Mouse (Mus musculus): ENCODE measurements around the gene Chmp1a. TPM values are rescaled to one million over a fixed set of nuclear protein-coding genes. Genes with fewer than 3 reads are reported as not detected.

Chmp1a gene
- 31.5 TPM for polyA plus RNA-seq (2015; fragmentation: Illumina TruSeq; extraction: RNeasy Lipid Tissue Mini Kit (QIAGEN cat#74804); ENCODE audit: insufficient read depth, low read depth, low replicate concordance)

DNA sequence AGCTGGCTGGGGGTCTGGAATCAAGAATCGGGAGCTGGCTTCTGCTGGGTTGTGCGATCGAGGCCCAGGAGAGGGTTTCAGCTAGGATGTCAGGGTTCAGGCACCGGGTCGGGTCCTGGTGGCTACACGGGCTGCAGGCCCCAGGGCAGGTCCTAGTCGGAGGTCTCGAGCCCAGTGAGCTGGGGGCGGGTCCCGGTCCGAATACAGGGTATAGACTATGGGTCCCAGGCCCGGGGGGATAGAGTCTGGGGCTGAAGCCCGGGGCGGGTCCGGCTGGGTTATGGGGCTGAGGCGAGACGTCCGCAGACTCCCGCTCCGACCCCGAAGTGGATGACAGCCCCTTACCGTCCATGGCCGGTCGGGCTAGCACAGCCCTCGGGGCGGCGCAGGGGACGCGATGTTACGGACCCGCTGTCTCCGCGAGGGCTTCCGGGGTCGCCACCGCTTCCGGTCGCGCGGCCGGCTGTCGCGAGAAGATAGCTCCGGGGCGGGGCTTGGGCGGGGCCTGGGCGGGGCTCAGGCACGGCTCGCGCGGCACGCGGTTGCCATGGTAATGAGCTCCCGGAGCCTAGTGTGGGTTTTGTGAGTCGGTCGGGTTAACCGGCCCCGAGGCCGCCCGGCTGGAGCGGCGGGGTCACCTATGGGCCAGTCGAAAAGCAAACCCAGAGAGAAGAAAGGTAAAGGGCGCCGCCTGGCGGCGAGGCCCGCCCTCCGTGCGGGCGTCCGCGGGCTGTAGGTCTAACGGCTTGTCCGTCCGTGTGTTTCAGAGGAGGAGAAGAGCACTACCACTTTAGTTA, at the start of gene Chmp1a, which contains the start of gene Spata33:
Gene Chmp1a, minus strand, starts transcription at position 443 of the 797 bp plus-strand sequence.
Gene Spata33, plus strand, starts transcription at position 512 of the 797 bp plus-strand sequence.

DNA sequence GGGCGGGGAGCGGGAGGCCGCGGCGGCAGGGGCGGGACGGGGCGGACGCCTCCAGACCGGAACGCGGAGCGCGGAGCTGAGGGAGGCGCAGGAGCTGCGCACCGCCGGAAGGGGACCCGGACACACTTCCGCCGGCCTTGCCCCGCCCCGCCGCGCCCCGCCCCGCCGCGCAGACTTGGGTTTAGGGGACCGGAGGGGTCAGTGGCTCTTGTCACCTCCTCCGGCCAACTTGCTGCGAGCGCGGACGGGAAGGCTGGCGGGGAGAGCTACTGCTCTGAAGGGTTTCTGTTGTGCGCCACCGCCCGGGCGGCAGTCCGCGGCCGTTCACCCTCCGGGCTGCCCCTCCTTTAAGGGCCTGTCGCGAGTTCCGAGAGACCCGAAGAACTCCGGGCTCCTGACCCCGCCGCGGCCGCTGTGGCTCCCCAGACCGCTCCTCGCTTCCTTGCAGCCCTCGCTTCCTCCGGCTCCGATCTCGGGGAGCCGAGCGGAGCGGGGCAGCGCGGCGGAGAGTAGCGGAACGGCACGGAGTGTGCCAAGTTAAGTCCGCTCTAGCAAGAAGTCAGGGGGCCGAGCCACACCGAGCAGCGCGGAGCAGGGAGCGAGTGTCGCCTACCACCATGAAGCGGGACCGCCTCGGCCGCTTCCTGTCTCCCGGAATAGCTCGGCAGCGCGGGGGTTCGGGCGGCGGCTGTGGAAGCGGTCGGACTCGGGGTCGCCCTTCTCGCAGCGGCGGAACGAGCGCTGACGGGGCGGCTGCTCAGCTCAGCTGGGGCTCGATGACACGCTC, 41.7 kb upstream of the Chmp1a start, which contains the start of the genes Zfp276 and Vps9d1:
Gene Zfp276, plus strand, starts transcription at position 97 of the 787 bp plus-strand sequence.
Gene Vps9d1, minus strand, starts transcription at position 250 of the 787 bp plus-strand sequence.

DNA sequence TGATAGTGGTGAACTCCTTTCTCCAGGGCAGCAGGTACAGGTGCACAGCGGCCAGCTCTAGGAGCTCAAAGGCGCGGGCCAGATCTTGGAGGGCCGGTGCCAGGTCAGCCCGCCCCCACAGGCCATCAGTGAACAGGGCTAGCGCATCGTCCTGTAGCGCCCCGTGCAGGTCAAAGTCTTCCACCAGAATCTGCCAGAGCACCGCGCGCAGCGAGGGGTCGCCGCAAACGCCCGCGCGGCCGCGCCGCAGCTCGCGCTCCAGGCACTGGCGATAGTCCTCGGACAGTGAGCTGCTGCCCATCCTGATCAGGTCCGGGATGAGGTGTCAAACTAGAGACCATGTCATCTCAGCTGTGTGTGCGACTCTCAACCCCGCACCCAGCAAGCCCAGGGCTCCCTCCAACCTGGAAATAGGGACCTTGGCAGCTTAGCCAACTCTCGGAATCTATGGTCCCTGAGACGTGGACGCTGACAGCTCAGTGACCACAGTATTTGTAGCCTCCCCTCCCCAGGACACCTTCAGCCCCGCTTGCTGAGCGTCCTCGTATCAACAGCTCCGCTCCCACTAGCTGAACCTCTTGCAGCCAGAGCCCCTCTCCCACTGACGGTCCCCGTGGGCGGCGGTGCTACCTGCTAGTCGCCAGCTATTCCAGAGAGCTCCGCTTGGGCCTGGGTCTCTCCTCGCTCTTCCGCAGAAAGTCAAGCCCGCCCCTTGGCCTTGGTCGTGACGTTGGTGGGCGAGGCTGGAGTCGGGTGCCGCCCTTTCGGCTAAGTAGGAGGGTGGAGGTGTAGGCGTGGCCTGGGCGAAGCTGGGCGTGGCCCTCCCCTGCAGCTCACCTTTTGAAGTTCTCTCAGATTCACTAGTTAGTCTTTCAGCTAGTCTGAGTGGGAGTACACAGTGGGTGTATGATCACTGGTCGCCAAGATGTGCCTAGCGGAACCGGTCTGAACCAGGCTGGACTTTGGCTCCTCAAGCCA, 23.2 kb upstream of the Chmp1a start, which contains the start of gene Spata2l:
Gene Spata2l, minus strand, starts transcription at position 714 of the 978 bp plus-strand sequence.

DNA sequence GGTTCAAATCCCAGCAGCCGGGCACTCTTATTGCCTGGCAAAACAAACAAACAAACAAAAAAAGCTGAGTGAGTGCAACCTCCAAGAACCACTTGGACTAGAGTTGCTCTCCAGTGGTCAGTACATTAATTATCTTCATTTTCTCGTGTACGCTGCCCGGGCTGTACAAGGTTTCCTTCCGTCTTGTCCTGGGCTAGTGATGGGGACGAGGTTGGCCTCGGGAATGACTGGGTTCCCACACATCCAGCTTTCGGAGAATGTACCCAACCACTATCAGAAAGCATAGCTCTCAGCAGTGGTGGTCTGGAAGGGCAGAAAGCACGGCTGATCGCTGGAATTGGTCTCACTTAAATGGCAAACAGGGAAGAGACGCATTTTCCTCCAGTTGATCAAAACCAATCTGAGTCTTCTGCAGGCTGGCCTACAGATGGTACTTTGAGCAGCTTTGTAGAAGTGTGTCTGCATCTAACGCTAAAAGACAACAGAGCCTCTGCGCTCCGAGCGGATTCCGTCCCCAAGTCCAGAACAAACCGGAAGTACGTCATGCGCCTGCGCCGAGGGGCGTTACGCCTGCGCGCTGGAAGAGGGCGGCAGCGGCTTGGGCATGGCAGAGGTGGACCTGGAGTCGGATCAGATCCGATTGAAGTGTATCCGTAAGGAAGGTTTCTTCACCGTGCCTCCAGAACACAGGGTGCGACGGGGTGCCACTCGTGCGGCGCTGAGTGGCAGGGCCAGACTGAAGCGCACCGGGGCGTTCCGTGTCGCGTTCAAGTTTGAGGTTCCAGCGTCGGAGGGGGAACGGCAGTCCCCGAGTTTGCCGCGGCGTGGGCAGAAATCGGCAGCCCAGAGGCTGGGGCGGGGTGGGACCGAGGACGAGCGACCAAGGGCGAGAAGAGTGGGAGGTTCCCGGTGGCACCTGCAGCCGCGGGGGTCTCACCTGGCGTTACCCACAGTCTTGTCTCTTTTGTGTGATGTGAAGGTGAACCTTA, 12.0 kb upstream of the Chmp1a start, which contains the start of gene Cdk10:
Gene Cdk10, plus strand, starts transcription at position 565 of the 989 bp plus-strand sequence.

DNA sequence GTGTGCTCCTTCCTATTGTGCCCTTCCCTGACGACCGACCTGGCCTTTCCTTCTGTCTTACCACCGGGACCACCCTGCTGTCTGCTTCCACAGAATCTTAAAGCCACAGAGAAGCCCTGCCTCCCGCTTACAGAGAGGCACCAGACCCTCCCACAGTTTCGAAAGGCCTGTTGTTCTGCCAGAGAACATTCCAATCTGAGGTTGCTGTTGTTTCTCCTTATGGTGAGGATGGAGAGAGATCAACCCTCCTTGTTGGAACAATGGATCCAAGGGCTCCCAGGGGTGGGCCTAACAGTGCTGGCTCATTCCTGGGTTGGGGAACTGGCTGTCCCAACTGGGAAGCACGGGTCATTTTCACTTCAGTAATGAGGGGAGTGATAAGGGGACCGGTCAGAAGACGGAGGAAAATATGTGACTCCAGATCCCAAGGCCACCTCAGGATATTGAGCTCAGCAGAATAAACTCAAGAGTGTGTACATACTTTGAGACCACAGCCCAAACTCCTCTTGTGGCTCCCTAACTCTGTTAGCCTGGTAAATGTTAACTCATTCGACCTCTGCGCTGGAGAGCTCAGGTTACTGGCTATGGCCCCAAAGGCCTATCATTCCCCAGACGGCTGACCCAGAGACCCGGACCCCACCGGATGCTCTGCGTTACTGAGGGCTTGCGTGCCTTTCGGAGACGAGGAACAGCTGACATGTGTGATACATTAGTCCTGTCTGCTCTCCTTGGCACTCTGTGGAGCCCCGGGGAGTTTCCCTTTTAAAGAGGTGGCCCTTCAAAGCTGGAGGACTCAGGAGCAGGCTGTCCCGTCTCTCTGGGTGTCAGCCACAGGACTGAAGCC, 26.8 kb downstream of the Chmp1a start, which contains the start of gene Dpep1:
Gene Dpep1, plus strand, starts transcription at position 677 of the 844 bp plus-strand sequence.

DNA sequence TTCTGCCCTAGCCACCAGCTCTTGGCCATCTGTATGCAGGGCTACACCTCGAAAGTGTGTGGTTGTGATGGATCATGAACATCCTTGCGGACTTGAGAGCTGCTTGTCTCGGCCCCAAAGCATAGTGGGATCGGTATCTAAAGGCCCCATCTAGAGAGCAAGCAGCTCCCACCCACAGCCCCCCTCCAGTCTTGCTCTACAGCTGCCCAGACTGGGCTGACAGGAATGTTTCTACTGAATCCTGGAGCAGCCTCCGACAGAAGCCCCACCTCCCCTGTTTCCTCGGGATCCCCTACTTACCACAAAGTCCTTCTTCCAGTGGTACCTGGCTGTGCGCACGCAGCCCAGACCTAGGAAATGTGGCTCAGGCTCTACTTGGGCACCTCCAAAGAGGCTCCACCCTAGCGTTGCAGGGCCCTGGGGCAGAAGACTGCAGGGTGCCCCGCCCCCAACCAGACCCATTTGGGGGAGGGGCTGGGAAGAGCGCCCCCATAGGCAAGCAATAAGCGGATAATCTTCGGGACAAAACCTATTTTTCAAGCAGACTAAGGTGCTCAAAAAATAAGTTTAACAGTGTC, 54.6 kb downstream of the Chmp1a start, which contains the start of gene Sult5a1:
Gene Sult5a1, minus strand, starts transcription at position 428 of the 578 bp plus-strand sequence.

Other genes starting within 250 kb of the Chmp1a start
- 11.1 TPM for gene Ankrd11, start 170.5 kb downstream of the Chmp1a start, polyA plus RNA-seq (2015; fragmentation: Illumina TruSeq; extraction: RNeasy Lipid Tissue Mini Kit (QIAGEN cat#74804); ENCODE audit: insufficient read depth, low read depth, low replicate concordance)
- gene Spg7, start 149.8 kb downstream of the Chmp1a start, polyA plus RNA-seq (2015; fragmentation: Illumina TruSeq; extraction: RNeasy Lipid Tissue Mini Kit (QIAGEN cat#74804); ENCODE audit: insufficient read depth, low read depth, low replicate concordance): 13.9 TPM
- gene Rpl13, start 110.4 kb downstream of the Chmp1a start, polyA plus RNA-seq (2015; fragmentation: Illumina TruSeq; extraction: RNeasy Lipid Tissue Mini Kit (QIAGEN cat#74804); ENCODE audit: insufficient read depth, low read depth, low replicate concordance): 704 TPM
- gene Cpne7, start 95.4 kb downstream of the Chmp1a start, polyA plus RNA-seq (2015; fragmentation: Illumina TruSeq; extraction: RNeasy Lipid Tissue Mini Kit (QIAGEN cat#74804); ENCODE audit: insufficient read depth, low read depth, low replicate concordance): 0.52 TPM
- 1.7 TPM for gene Sult5a1, start 54.4 kb downstream of the Chmp1a start, polyA plus RNA-seq (2015; fragmentation: Illumina TruSeq; extraction: RNeasy Lipid Tissue Mini Kit (QIAGEN cat#74804); ENCODE audit: insufficient read depth, low read depth, low replicate concordance)
- 28.5 TPM for gene Dpep1, start 26.5 kb downstream of the Chmp1a start, polyA plus RNA-seq (2015; fragmentation: Illumina TruSeq; extraction: RNeasy Lipid Tissue Mini Kit (QIAGEN cat#74804); ENCODE audit: insufficient read depth, low read depth, low replicate concordance)
- gene Spata33, start 69 bp upstream of the Chmp1a start, polyA plus RNA-seq (2015; fragmentation: Illumina TruSeq; extraction: RNeasy Lipid Tissue Mini Kit (QIAGEN cat#74804); ENCODE audit: insufficient read depth, low read depth, low replicate concordance): 0.44 TPM
- 27.2 TPM for gene Cdk10, start 12.1 kb upstream of the Chmp1a start, polyA plus RNA-seq (2015; fragmentation: Illumina TruSeq; extraction: RNeasy Lipid Tissue Mini Kit (QIAGEN cat#74804); ENCODE audit: insufficient read depth, low read depth, low replicate concordance)
- 3.5 TPM for gene Spata2l, start 23.5 kb upstream of the Chmp1a start, polyA plus RNA-seq (2015; fragmentation: Illumina TruSeq; extraction: RNeasy Lipid Tissue Mini Kit (QIAGEN cat#74804); ENCODE audit: insufficient read depth, low read depth, low replicate concordance)
- 8.5 TPM for gene Zfp276, start 41.4 kb upstream of the Chmp1a start, polyA plus RNA-seq (2015; fragmentation: Illumina TruSeq; extraction: RNeasy Lipid Tissue Mini Kit (QIAGEN cat#74804); ENCODE audit: insufficient read depth, low read depth, low replicate concordance)
- gene Vps9d1, start 41.6 kb upstream of the Chmp1a start, polyA plus RNA-seq (2015; fragmentation: Illumina TruSeq; extraction: RNeasy Lipid Tissue Mini Kit (QIAGEN cat#74804); ENCODE audit: insufficient read depth, low read depth, low replicate concordance): 6.1 TPM
- gene Fanca, start 105.8 kb upstream of the Chmp1a start, polyA plus RNA-seq (2015; fragmentation: Illumina TruSeq; extraction: RNeasy Lipid Tissue Mini Kit (QIAGEN cat#74804); ENCODE audit: insufficient read depth, low read depth, low replicate concordance): 1.6 TPM
- 1.4 TPM for gene Spire2, start 120.0 kb upstream of the Chmp1a start, polyA plus RNA-seq (2015; fragmentation: Illumina TruSeq; extraction: RNeasy Lipid Tissue Mini Kit (QIAGEN cat#74804); ENCODE audit: insufficient read depth, low read depth, low replicate concordance)
- gene Tcf25, start 161.0 kb upstream of the Chmp1a start, polyA plus RNA-seq (2015; fragmentation: Illumina TruSeq; extraction: RNeasy Lipid Tissue Mini Kit (QIAGEN cat#74804); ENCODE audit: insufficient read depth, low read depth, low replicate concordance): 131 TPM
- not detected for gene Mc1r, start 194.3 kb upstream of the Chmp1a start, polyA plus RNA-seq (2015; fragmentation: Illumina TruSeq; extraction: RNeasy Lipid Tissue Mini Kit (QIAGEN cat#74804); ENCODE audit: insufficient read depth, low read depth, low replicate concordance)
- gene Tubb3, start 198.7 kb upstream of the Chmp1a start, polyA plus RNA-seq (2015; fragmentation: Illumina TruSeq; extraction: RNeasy Lipid Tissue Mini Kit (QIAGEN cat#74804); ENCODE audit: insufficient read depth, low read depth, low replicate concordance): 2.2 TPM
- 5.9 TPM for gene Def8, start 210.8 kb upstream of the Chmp1a start, polyA plus RNA-seq (2015; fragmentation: Illumina TruSeq; extraction: RNeasy Lipid Tissue Mini Kit (QIAGEN cat#74804); ENCODE audit: insufficient read depth, low read depth, low replicate concordance)